Mouse (Mus musculus) gastrocnemius, postnatal 14 days (tissue): ENCODE measurements around the gene Olfr676. TPM values are rescaled to one million over a fixed set of nuclear protein-coding genes. Genes with fewer than 3 reads are reported as not detected.
"Not testable (repeated sequence)": the region's sequence is repeated elsewhere in the genome, so short reads cannot be mapped to it uniquely, and the experiment has no call there.

ENCODE experiments used
- DNase-seq: peaks from one replicate; pipeline ENCODE4 v3.0.0; 2021; ENCODE audit warnings: mixed read lengths
- intact Hi-C: fragments of 180-260 bp; cut with DNase I; formaldehyde crosslinking; loops from one replicate; pipeline ENCODE4 v1.15.1; 2025; ENCODE audit warnings: low total_unique reads
- long read RNA-seq, 2 experiments: library from polyadenylated mRNA; stranded (forward); transcript quantifications; one replicate each; pipeline ENCODE4 v2.0.0; 2021
- total RNA-seq, 2 experiments: library from RNA; stranded (reverse); gene quantifications; 2 replicates each; pipeline ENCODE4 v1.2.3; 2021

Gene Olfr676
- not detected for total RNA-seq
- long read RNA-seq, experiment 1 = 0 reads
- long read RNA-seq, experiment 2 = 0 reads

DNA sequence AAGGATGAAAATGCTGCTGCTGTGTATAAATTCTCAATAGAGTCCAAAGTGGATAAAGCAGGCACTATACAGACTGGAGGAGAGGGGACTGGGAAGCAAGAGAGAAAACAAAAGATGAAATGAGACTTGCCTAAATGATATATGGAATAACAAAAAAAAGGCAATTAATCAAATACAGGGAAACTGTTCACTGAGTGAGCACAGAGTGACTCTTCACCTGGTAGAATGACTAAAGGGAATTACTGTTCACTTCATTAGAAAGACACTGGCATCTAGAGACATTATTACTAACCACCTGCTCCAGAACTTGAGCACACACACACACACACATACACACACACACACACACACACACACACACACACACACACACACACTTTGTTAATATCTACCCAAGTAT lies at the start of gene Olfr676:
Gene Olfr676 (plus strand): TSS at position 301 of the 400 bp plus-strand sequence.
- no peak for DNase-seq

GRCm38 (mm10) chr7:105001929-105002328 lies 30.6 kb upstream of the Olfr676 start, which contains the start of gene Olfr672:
Gene Olfr672, minus strand, starts transcription at chr7:105002029.
- DNase-seq = no peak
- intact Hi-C loops = no loop called here

More for the DNA sequence above, at the start of gene Olfr676:
- intact Hi-C loops = no loop called here

GRCm38 (mm10) chr7:105022530-105022929 lies 10.0 kb upstream of the Olfr676 start:
- intact Hi-C loops = no loop called here
- DNase-seq = no peak

DNA sequence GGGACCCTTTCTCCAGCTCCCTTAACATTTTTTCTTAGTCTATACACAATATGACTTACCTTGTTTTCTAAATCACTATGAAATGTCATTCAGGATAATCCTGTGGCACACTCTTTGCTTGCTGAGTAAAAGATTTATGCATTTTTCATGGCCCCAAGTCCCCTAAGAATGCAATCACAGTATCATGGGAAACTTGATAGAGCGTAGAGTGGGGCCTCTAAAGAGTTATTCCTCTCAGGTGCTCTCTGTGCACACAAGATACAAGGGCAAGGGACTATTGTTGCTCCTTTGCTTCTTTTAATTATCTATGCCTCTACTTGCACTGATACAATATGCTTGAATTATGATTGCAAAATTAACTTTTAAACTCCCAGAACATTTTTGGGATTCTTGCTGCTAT lies 4.1 kb upstream of the Olfr676 start, which contains the start of gene Olfr675:
Gene Olfr675 (minus strand): TSS at position 101 of the 400 bp plus-strand sequence.
- DNase-seq = no peak
- intact Hi-C loops = no loop called here

GRCm38 (mm10) chr7:105033836-105034235 lies 1.3 kb downstream of the Olfr676 start:
- DNase-seq, intact Hi-C loops: not testable (repeated sequence)

GRCm38 (mm10) chr7:105058951-105059350 lies 26.5 kb downstream of the Olfr676 start:
- DNase-seq = no peak
- intact Hi-C loops = no loop called here

GRCm38 (mm10) chr7:105064175-105064574 lies 31.7 kb downstream of the Olfr676 start, which contains the start of gene Olfr678:
Gene Olfr678, plus strand, starts transcription at chr7:105064475.
- no peak for DNase-seq
- intact Hi-C loops = no loop called here

DNA sequence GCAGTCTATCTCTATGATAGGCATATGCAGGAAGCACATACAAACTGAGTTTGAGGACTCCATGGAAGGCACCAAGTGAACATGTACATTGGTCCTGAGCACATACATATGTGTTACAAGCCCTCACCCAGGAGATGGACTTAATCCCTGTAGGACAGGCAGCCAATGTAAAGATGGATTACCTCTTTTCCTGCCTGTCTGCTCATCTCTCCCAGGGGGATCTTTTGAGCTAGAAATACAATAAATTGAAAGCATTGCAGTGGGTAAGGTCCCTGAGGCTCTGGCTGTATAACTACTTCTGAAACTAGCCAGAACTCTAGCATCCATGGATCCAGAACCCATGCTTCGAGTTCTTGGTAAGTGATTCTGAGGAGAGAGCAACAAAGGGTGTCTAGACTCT lies 48.4 kb downstream of the Olfr676 start, which contains the start of gene Olfr679:
Gene Olfr679 (plus strand): TSS at position 301 of the 400 bp plus-strand sequence.
- DNase-seq = no peak
- intact Hi-C loops = no loop called here

Other genes starting within 250 kb of the Olfr676 start
- gene Usp17lb, start 190.1 kb upstream of the Olfr676 start, total RNA-seq = not detected
- gene Usp17la, start 175.7 kb upstream of the Olfr676 start, total RNA-seq = not detected
- gene Olfr665, start 154.7 kb upstream of the Olfr676 start, total RNA-seq = not detected
- not detected for gene Olfr666, start 136.7 kb upstream of the Olfr676 start, total RNA-seq
- not detected for gene Olfr667, start 111.2 kb upstream of the Olfr676 start, total RNA-seq
- not detected for gene Olfr668, start 104.6 kb upstream of the Olfr676 start, total RNA-seq
- gene Olfr669, start 98.5 kb upstream of the Olfr676 start, total RNA-seq = not detected
- not detected for gene Olfr670, start 70.1 kb upstream of the Olfr676 start, total RNA-seq
- not detected for gene Olfr671, start 53.6 kb upstream of the Olfr676 start, total RNA-seq
- gene Olfr672, start 30.7 kb upstream of the Olfr676 start, total RNA-seq = not detected
- gene Olfr675, start 4.2 kb upstream of the Olfr676 start, total RNA-seq = not detected
- not detected for gene Olfr677, start 18.7 kb downstream of the Olfr676 start, total RNA-seq
- gene Olfr678, start 31.8 kb downstream of the Olfr676 start, total RNA-seq = not detected
- gene Olfr679, start 48.5 kb downstream of the Olfr676 start, total RNA-seq = not detected
- not detected for gene Olfr680-ps1, start 60.1 kb downstream of the Olfr676 start, total RNA-seq
- not detected for gene Olfr681, start 84.1 kb downstream of the Olfr676 start, total RNA-seq
- not detected for gene Olfr683, start 114.3 kb downstream of the Olfr676 start, total RNA-seq
- not detected for gene Olfr684, start 131.0 kb downstream of the Olfr676 start, total RNA-seq
- not detected for gene Olfr685, start 153.3 kb downstream of the Olfr676 start, total RNA-seq
- not detected for gene Olfr686, start 174.8 kb downstream of the Olfr676 start, total RNA-seq